Mouse (Mus musculus): Measurements from ENCODE around the gene Jph3. TPM values are rescaled to one million over a fixed set of nuclear protein-coding genes. Genes with fewer than 3 reads are reported as not detected.

The Jph3 gene
- 0.02 TPM in 1 of 2 replicates, not detected in the other for polyA plus RNA-seq (2012)

GRCm38 (mm10) chr8:121729323-121729722 is at the start of gene Jph3:
Jph3 (plus strand) TSS chr8:121729623.
- Histone ChIP-seq H3K9me3 (ENCODE audit: control insufficient read depth, low read length) (peaks cover 3% of the 10 kb centered on the region; the same call in 1 of the 2 replicates), H3K4me3 (replicated peaks) (no peak within 1 kb of the TSS), H3K27me3 (ENCODE audit: control insufficient read depth) (peaks cover 64% of the 10 kb centered on the region)

GRCm38 (mm10) chr8:121680896-121681295 is 48.5 kb upstream of the Jph3 start:
- no peaks in the 10 kb centered on the region for H3K36me3 ChIP-seq (ENCODE audit: control insufficient read depth)
- H3K4me3 ChIP-seq (replicated peaks) = no peak overlapping the region
- TF ChIP-seq GATA1 (IDR thresholded peaks at IDR 0.05; ENCODE audit: low read length) (no peak), TAL1 (IDR thresholded peaks at IDR 0.05; ENCODE audit: low read length) (no peak)
- no peaks in the 10 kb centered on the region for H3K4me1 ChIP-seq (ENCODE audit: control insufficient read depth)
- H3K9me3 ChIP-seq (ENCODE audit: control insufficient read depth, low read length) = no peaks in the 10 kb centered on the region
- H3K27me3 ChIP-seq (ENCODE audit: control insufficient read depth) = no peaks in the 10 kb centered on the region

More at GRCm38 (mm10) chr8:121729323-121729722, at the start of gene Jph3:
- no peaks in the 10 kb centered on the region for H3K36me3 ChIP-seq (ENCODE audit: control insufficient read depth)
- H3K4me1 ChIP-seq (ENCODE audit: control insufficient read depth) = no peaks in the 10 kb centered on the region
- TF ChIP-seq GATA1 (IDR thresholded peaks at IDR 0.05; ENCODE audit: low read length) (no peak), TAL1 (IDR thresholded peaks at IDR 0.05; ENCODE audit: low read length) (no peak)

GRCm38 (mm10) chr8:121681457-121681856 is 48.0 kb upstream of the Jph3 start:
- H3K4me3 ChIP-seq (replicated peaks) = no peak overlapping the region
- H3K36me3 ChIP-seq (ENCODE audit: control insufficient read depth) = no peaks in the 10 kb centered on the region
- TF ChIP-seq TAL1 (IDR thresholded peaks at IDR 0.05; ENCODE audit: low read length) (no peak), GATA1 (IDR thresholded peaks at IDR 0.05; ENCODE audit: low read length) (no peak)
- H3K9me3 ChIP-seq (ENCODE audit: control insufficient read depth, low read length) = no peaks in the 10 kb centered on the region
- H3K27me3 ChIP-seq (ENCODE audit: control insufficient read depth) = no peaks in the 10 kb centered on the region
- H3K4me1 ChIP-seq (ENCODE audit: control insufficient read depth) = no peaks in the 10 kb centered on the region

- Histone ChIP-seq H3K4me3 (replicated peaks) (no peak overlapping the region), H3K36me3 (ENCODE audit: control insufficient read depth) (no peaks in the 10 kb centered on the region), H3K27me3 (ENCODE audit: control insufficient read depth) (no peaks in the 10 kb centered on the region), H3K9me3 (ENCODE audit: control insufficient read depth, low read length) (no peaks in the 10 kb centered on the region), H3K4me1 (ENCODE audit: control insufficient read depth) (no peaks in the 10 kb centered on the region)
- TF ChIP-seq GATA1 (IDR thresholded peaks at IDR 0.05; ENCODE audit: low read length) (no peak), TAL1 (IDR thresholded peaks at IDR 0.05; ENCODE audit: low read length) (no peak)
Measured at GRCm38 (mm10) chr8:121683083-121683832, 46.2 kb upstream of the Jph3 start.

GRCm38 (mm10) chr8:121685419-121685818 is 44.0 kb upstream of the Jph3 start:
- no peaks in the 10 kb centered on the region for H3K36me3 ChIP-seq (ENCODE audit: control insufficient read depth)
- no peaks in the 10 kb centered on the region for H3K4me1 ChIP-seq (ENCODE audit: control insufficient read depth)
- H3K27me3 ChIP-seq (ENCODE audit: control insufficient read depth) = no peaks in the 10 kb centered on the region
- TF ChIP-seq GATA1 (IDR thresholded peaks at IDR 0.05; ENCODE audit: low read length) = no peak
- TF ChIP-seq TAL1 (IDR thresholded peaks at IDR 0.05; ENCODE audit: low read length) = no peak
- no peak overlapping the region for H3K4me3 ChIP-seq (replicated peaks)
- peaks cover under 1% of the 10 kb centered on the region; the same call in 1 of the 2 replicates for H3K9me3 ChIP-seq (ENCODE audit: control insufficient read depth, low read length)

- TF ChIP-seq GATA1 (IDR thresholded peaks at IDR 0.05; ENCODE audit: low read length) (no peak), TAL1 (IDR thresholded peaks at IDR 0.05; ENCODE audit: low read length) (no peak)
- H3K9me3 ChIP-seq (ENCODE audit: control insufficient read depth, low read length) = peaks cover 10% of the 10 kb centered on the region
Measured at GRCm38 (mm10) chr8:121687455-121688161, 41.8 kb upstream of the Jph3 start.

GRCm38 (mm10) chr8:121688496-121688895 is 40.9 kb upstream of the Jph3 start:
- Histone ChIP-seq H3K4me1 (ENCODE audit: control insufficient read depth) (no peaks in the 10 kb centered on the region), H3K36me3 (ENCODE audit: control insufficient read depth) (no peaks in the 10 kb centered on the region), H3K4me3 (replicated peaks) (no peak overlapping the region), H3K27me3 (ENCODE audit: control insufficient read depth) (no peaks in the 10 kb centered on the region; the same call in 1 of the 2 replicates), H3K9me3 (ENCODE audit: control insufficient read depth, low read length) (peaks cover 10% of the 10 kb centered on the region)
- TF ChIP-seq TAL1 (IDR thresholded peaks at IDR 0.05; ENCODE audit: low read length) (no peak), GATA1 (IDR thresholded peaks at IDR 0.05; ENCODE audit: low read length) (no peak)

More at GRCm38 (mm10) chr8:121687455-121688161, 41.8 kb upstream of the Jph3 start:
- Histone ChIP-seq H3K4me3 (replicated peaks) (no peak overlapping the region), H3K27me3 (ENCODE audit: control insufficient read depth) (no peaks in the 10 kb centered on the region; the same call in 1 of the 2 replicates), H3K4me1 (ENCODE audit: control insufficient read depth) (no peaks in the 10 kb centered on the region), H3K36me3 (ENCODE audit: control insufficient read depth) (no peaks in the 10 kb centered on the region)

GRCm38 (mm10) chr8:121694453-121694852 is 35.0 kb upstream of the Jph3 start:
- H3K4me3 ChIP-seq (replicated peaks) = no peak overlapping the region
- TF ChIP-seq TAL1 (IDR thresholded peaks at IDR 0.05; ENCODE audit: low read length) = no peak
- TF ChIP-seq GATA1 (IDR thresholded peaks at IDR 0.05; ENCODE audit: low read length) = no peak
- H3K4me1 ChIP-seq (ENCODE audit: control insufficient read depth) = no peaks in the 10 kb centered on the region
- no peaks in the 10 kb centered on the region for H3K36me3 ChIP-seq (ENCODE audit: control insufficient read depth)
- H3K9me3 ChIP-seq (ENCODE audit: control insufficient read depth, low read length) = peaks cover 10% of the 10 kb centered on the region
- no peaks in the 10 kb centered on the region; the same call in 1 of the 2 replicates for H3K27me3 ChIP-seq (ENCODE audit: control insufficient read depth)

- Histone ChIP-seq H3K4me1 (ENCODE audit: control insufficient read depth) (no peaks in the 10 kb centered on the region), H3K27me3 (ENCODE audit: control insufficient read depth) (no peaks in the 10 kb centered on the region; the same call in 1 of the 2 replicates), H3K36me3 (ENCODE audit: control insufficient read depth) (no peaks in the 10 kb centered on the region), H3K4me3 (replicated peaks) (no peak overlapping the region), H3K9me3 (ENCODE audit: control insufficient read depth, low read length) (peaks cover 6% of the 10 kb centered on the region)
- no peak for TF ChIP-seq TAL1 (IDR thresholded peaks at IDR 0.05; ENCODE audit: low read length)
Measured at GRCm38 (mm10) chr8:121695585-121696184, 33.7 kb upstream of the Jph3 start.

All from erythroblast, embryonic 14.5 days (primary cell).